Mouse (Mus musculus): ENCODE measurements around the gene Ropn1l. TPM values are rescaled to one million over a fixed set of nuclear protein-coding genes. Genes with fewer than 3 reads are reported as not detected.

Ropn1l gene
- polyA plus RNA-seq (2012; ENCODE audit: low replicate concordance): 1.3 TPM in 2 replicates

GRCm38 (mm10) chr15:31453098-31453916 is at the start of gene Ropn1l:
Ropn1l (minus strand) TSS chr15:31453737.

Other genes with a start within 250 kb of the Ropn1l start
- gene Dap, start 229.4 kb downstream of the Ropn1l start, polyA plus RNA-seq (2012; ENCODE audit: low replicate concordance): 37.8 and 86.8 TPM in 2 replicates
- gene Ankrd33b, start 86.0 kb downstream of the Ropn1l start, polyA plus RNA-seq (2012; ENCODE audit: low replicate concordance): 0.75 and 2.6 TPM in 2 replicates
- gene March6, start 77.3 kb upstream of the Ropn1l start, polyA plus RNA-seq (2012; ENCODE audit: low replicate concordance): 94.6 and 132 TPM in 2 replicates
- gene Cmbl, start 111.7 kb upstream of the Ropn1l start, polyA plus RNA-seq (2012; ENCODE audit: low replicate concordance): 0.50 TPM in 1 of 2 replicates, not detected in the other
- 16.6 and 61.7 TPM in 2 replicates for gene Cct5, start 148.1 kb upstream of the Ropn1l start, polyA plus RNA-seq (2012; ENCODE audit: low replicate concordance)
- 1.3 and 1.6 TPM in 2 replicates for gene Fam173b, start 148.1 kb upstream of the Ropn1l start, polyA plus RNA-seq (2012; ENCODE audit: low replicate concordance)

All from leukemia stem cell, adult 10-12 weeks (primary cell).